Mouse (Mus musculus) neural tube, embryonic 11.5 days (tissue): ENCODE data around the gene Amer3. TPM values are rescaled to one million over a fixed set of nuclear protein-coding genes. Genes with fewer than 3 reads are reported as not detected.

Source experiments
- ATAC-seq: fragments of 200-750 bp; cut with Nextera tagmentation; 2 replicates; pipeline ENCODE4 v1.8.0; 2017; ENCODE audit warnings: moderate number of reproducible peaks, mild to moderate bottlenecking, moderate TSS enrichment, moderate library complexity; ENCODE audit not compliant: insufficient read depth, low FRiP score, low TSS enrichment
- DNase-seq: peaks from one replicate; pipeline ENCODE4 v3.0.0-alpha.2; 2015; ENCODE audit warnings: low spot score
- H3K27ac ChIP-seq: fragments of 300-500 bp; sonication (generic); 2 replicates; pipeline ENCODE4 v1.5.1; 2014; ENCODE audit warnings: low read depth, mild to moderate bottlenecking, low read length
- H3K27me3 ChIP-seq: fragments of 300-500 bp; sonication (generic); 2 replicates; pipeline ENCODE4 v1.6.1; 2014; ENCODE audit warnings: mild to moderate bottlenecking, low read length, mixed read lengths; ENCODE audit not compliant: control insufficient read depth, insufficient read depth
- H3K36me3 ChIP-seq: fragments of 300-500 bp; sonication (generic); 2 replicates; pipeline ENCODE4 v1.6.1; 2014; ENCODE audit warnings: mild to moderate bottlenecking, low read length, moderate library complexity, mixed read lengths; ENCODE audit not compliant: control insufficient read depth, insufficient read depth
- H3K4me1 ChIP-seq: fragments of 300-500 bp; sonication (generic); 2 replicates; pipeline ENCODE4 v1.6.1; 2014; ENCODE audit warnings: low read length, mixed read lengths; ENCODE audit not compliant: control insufficient read depth, insufficient read depth
- H3K4me2 ChIP-seq: fragments of 300-500 bp; sonication (generic); 2 replicates; pipeline ENCODE4 v1.6.1; 2014; ENCODE audit warnings: low read depth, mild to moderate bottlenecking, moderate library complexity
- H3K4me3 ChIP-seq: fragments of 300-500 bp; sonication (generic); 2 replicates; pipeline ENCODE4 v1.5.1; 2014; ENCODE audit warnings: low read depth, low read length
- H3K9ac ChIP-seq: fragments of 300-500 bp; sonication (generic); 2 replicates; pipeline ENCODE4 v1.6.1; 2014; ENCODE audit warnings: mild to moderate bottlenecking, low read length
- H3K9me3 ChIP-seq: fragments of 300-500 bp; sonication (generic); 2 replicates; pipeline ENCODE4 v1.6.1; 2016; ENCODE audit warnings: low read length; ENCODE audit not compliant: control insufficient read depth
- WGBS: fragments of 180-500 bp; shearing (Covaris S2); extraction: QIAGEN DNeasy Blood & Tissue Kit; methylation state at CpG from one replicate; pipeline ENCODE4 v1.1.7; 2014; 5-methylcytosine and 5-hydroxymethylcytosine counted together
- polyA plus RNA-seq: library from polyadenylated mRNA; unstranded; fragments of >200 nt; fragmentation: Nextera tagmentation; extraction: Ambion mirVana; gene quantifications from 2 replicates; pipeline ENCODE4 v1.2.1, GENCODE M21; 2014

Gene Amer3
- polyA plus RNA-seq, 1 experiment from 2014 or later: 5.6 TPM

- WGBS: 80% methylated on average over 15 of the region's 15 CpGs
- ATAC-seq (no peak), DNase-seq (no peak)
- no peak within 1 kb of the TSS for H3K4me2 ChIP-seq
- no peaks in the 10 kb centered on the region for H3K36me3 ChIP-seq
- H3K27ac ChIP-seq: no peak within 1 kb of the TSS
- H3K9me3 ChIP-seq: no peaks in the 10 kb centered on the region
- no peaks in the 10 kb centered on the region for H3K27me3 ChIP-seq
- no peak within 1 kb of the TSS for H3K9ac ChIP-seq
- H3K4me3 ChIP-seq: no peak within 1 kb of the TSS
- no peaks in the 10 kb centered on the region for H3K4me1 ChIP-seq
Observed at GRCm38 (mm10) chr1:34560843-34561242, 18.6 kb upstream of the Amer3 start, which contains the start of gene Prss40. TSS of gene Prss40 (minus strand) at chr1:34560943.

- Histone ChIP-seq H3K4me1 (no peaks in the 10 kb centered on the region), H3K4me3 (no peak overlapping the region), H3K9ac (no peak overlapping the region), H3K4me2 (no peak overlapping the region), H3K36me3 (no peaks in the 10 kb centered on the region), H3K27ac (no peak overlapping the region), H3K27me3 (no peaks in the 10 kb centered on the region), H3K9me3 (no peaks in the 10 kb centered on the region)
- ATAC-seq (no peak), DNase-seq (no peak)
- 81% methylated on average over 8 of the region's 8 CpGs for WGBS
Observed at GRCm38 (mm10) chr1:34564383-34565045, 14.9 kb upstream of the Amer3 start.

GRCm38 (mm10) chr1:34568120-34568519 lies 11.3 kb upstream of the Amer3 start:
- no peak overlapping the region for H3K4me2 ChIP-seq
- ATAC-seq (no peak), DNase-seq (no peak)
- no peak overlapping the region for H3K9ac ChIP-seq
- H3K9me3 ChIP-seq: no peaks in the 10 kb centered on the region
- H3K27me3 ChIP-seq: no peaks in the 10 kb centered on the region
- no peaks in the 10 kb centered on the region for H3K4me1 ChIP-seq
- WGBS: 98% methylated on average over 2 of the region's 2 CpGs
- H3K27ac ChIP-seq: no peak overlapping the region
- no peaks in the 10 kb centered on the region for H3K36me3 ChIP-seq
- H3K4me3 ChIP-seq: no peak overlapping the region

GRCm38 (mm10) chr1:34569876-34570275 lies 9.6 kb upstream of the Amer3 start:
- H3K27ac ChIP-seq: no peak overlapping the region
- H3K9me3 ChIP-seq: no peaks in the 10 kb centered on the region
- 78% methylated on average over 2 of the region's 2 CpGs for WGBS
- H3K4me3 ChIP-seq: no peak overlapping the region
- no peaks in the 10 kb centered on the region for H3K36me3 ChIP-seq
- DNase-seq (no peak), ATAC-seq (no peak)
- H3K9ac ChIP-seq: no peak overlapping the region
- no peaks in the 10 kb centered on the region for H3K27me3 ChIP-seq
- H3K4me1 ChIP-seq: no peaks in the 10 kb centered on the region
- H3K4me2 ChIP-seq: no peak overlapping the region

GRCm38 (mm10) chr1:34571431-34571830 lies 8.0 kb upstream of the Amer3 start:
- no peaks in the 10 kb centered on the region for H3K4me1 ChIP-seq
- no peaks in the 10 kb centered on the region for H3K9me3 ChIP-seq
- DNase-seq (no peak), ATAC-seq (no peak)
- no peaks in the 10 kb centered on the region for H3K27me3 ChIP-seq
- no peak overlapping the region for H3K4me2 ChIP-seq
- WGBS: 78% methylated on average over 6 of the region's 6 CpGs
- H3K36me3 ChIP-seq: no peaks in the 10 kb centered on the region
- no peak overlapping the region for H3K4me3 ChIP-seq
- H3K27ac ChIP-seq: no peak overlapping the region
- H3K9ac ChIP-seq: no peak overlapping the region

GRCm38 (mm10) chr1:34573221-34573620 lies 6.2 kb upstream of the Amer3 start:
- WGBS: 83% methylated on average over 6 of the region's 6 CpGs
- no peaks in the 10 kb centered on the region for H3K4me1 ChIP-seq
- H3K9ac ChIP-seq: no peak overlapping the region
- ATAC-seq (no peak), DNase-seq (no peak)
- H3K36me3 ChIP-seq: no peaks in the 10 kb centered on the region
- H3K27me3 ChIP-seq: no peaks in the 10 kb centered on the region
- H3K4me2 ChIP-seq: no peak overlapping the region
- no peaks in the 10 kb centered on the region for H3K9me3 ChIP-seq
- H3K27ac ChIP-seq: no peak overlapping the region
- no peak overlapping the region for H3K4me3 ChIP-seq

DNA sequence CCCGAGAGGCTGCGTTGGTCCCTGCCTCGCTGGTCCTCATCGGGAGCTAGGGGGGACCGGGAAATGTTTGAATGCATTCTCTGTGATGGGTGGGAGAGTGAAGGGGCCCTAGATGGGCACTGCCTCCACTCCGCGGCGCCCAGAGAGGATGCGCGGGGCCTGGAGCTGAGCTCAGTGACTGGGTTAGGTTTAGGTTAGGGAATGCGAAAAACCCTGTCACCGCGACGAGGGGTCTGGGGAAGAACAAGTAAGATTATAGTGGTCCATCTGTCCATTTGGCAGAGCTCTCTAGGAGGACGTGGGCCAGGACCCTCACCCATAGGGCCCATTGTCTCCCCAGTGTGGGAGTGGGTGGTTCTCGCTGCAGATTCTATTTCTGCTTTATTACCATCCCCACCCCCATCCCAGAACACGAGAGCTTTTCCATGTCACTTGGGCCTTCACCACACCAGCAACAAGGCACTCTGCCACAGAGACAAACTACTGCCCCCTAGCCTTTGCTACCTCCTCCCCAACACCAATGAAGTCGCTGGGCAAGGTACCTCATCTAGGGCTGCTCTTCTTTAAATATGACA lies 412 bp downstream of the Amer3 start:
- peak; percentile 42; the same call in 1 of the 2 replicates for ATAC-seq
- H3K9ac ChIP-seq: peak overlapping the region; percentile 58
- no peaks in the 10 kb centered on the region for H3K4me1 ChIP-seq
- peak overlapping the region; percentile 37 for H3K4me3 ChIP-seq
- peak overlapping the region; percentile 44; the same call in 1 of the 2 replicates for H3K27ac ChIP-seq
- no peaks in the 10 kb centered on the region for H3K9me3 ChIP-seq
- DNase-seq: no peak
- 3% methylated on average over 18 of the region's 18 CpGs for WGBS
- H3K4me2 ChIP-seq: peak overlapping the region; percentile 56
- H3K27me3 ChIP-seq: no peaks in the 10 kb centered on the region
- H3K36me3 ChIP-seq: no peaks in the 10 kb centered on the region

DNA sequence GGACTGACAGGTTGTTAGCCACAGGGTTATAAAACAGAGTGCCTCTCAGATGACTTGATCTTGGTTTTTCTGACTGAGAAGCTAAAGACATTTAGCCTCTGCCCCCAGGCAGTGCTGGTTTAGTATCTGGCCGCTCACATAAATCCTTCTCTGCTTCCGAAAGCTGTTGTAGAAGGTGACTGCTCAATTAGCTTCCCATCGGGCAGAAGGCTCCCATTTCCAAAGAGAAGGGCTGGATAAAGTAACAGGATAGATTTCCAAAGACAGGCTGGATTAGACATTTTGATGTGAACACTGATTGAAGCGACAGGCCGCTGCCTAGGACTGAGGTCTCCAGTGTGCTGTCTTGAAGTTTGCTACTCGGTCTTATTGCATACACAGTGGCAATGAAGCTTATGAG lies 2.8 kb downstream of the Amer3 start:
- ATAC-seq (no peak), DNase-seq (no peak)
- H3K27me3 ChIP-seq: no peaks in the 10 kb centered on the region
- H3K4me1 ChIP-seq: no peaks in the 10 kb centered on the region
- H3K27ac ChIP-seq: no peak overlapping the region
- no peaks in the 10 kb centered on the region for H3K9me3 ChIP-seq
- H3K4me3 ChIP-seq: no peak overlapping the region
- no peak overlapping the region for H3K4me2 ChIP-seq
- 76% methylated on average over 6 of the region's 6 CpGs for WGBS
- H3K9ac ChIP-seq: no peak overlapping the region
- no peaks in the 10 kb centered on the region for H3K36me3 ChIP-seq

GRCm38 (mm10) chr1:34583821-34584263 lies 4.4 kb downstream of the Amer3 start:
- H3K9me3 ChIP-seq: no peaks in the 10 kb centered on the region
- no peaks in the 10 kb centered on the region for H3K27me3 ChIP-seq
- no peaks in the 10 kb centered on the region for H3K4me1 ChIP-seq
- ATAC-seq (no peak), DNase-seq (no peak)
- no peaks in the 10 kb centered on the region for H3K36me3 ChIP-seq
- no peak overlapping the region for H3K27ac ChIP-seq
- WGBS: 30% methylated on average over 4 of the region's 4 CpGs
- H3K4me2 ChIP-seq: no peak overlapping the region
- no peak overlapping the region for H3K9ac ChIP-seq
- H3K4me3 ChIP-seq: no peak overlapping the region
